Mouse (Mus musculus): Measurements from ENCODE around the gene Gm17124. TPM values are rescaled to one million over a fixed set of nuclear protein-coding genes. Genes with fewer than 3 reads are reported as not detected.

Gene Gm17124
- not detected in 2 replicates for polyA plus RNA-seq (2015; fragmentation: Nextera tagmentation; extraction: Ambion mirVana)

DNA sequence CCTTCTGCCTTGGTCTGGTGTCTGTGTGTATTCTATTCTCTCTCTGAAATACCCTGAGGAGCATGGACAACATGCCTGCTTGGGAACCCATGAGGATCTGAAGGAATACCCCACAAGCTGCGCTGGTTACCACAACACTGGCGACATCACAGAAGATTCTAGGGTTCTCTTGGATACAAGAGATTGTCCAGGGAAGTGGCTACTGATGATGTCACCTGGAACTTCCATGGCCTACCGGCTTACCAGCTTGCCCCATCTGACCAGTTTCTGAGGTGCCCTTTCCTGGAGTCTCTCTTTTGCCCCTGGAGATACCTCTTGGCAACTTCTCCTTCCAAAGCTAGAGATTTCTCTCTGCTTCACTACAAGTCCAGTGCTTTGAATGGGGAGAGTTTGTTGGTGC is at the start of gene Gm17124:
Gene Gm17124, minus strand, starts transcription at position 101 of the 400 bp plus-strand sequence.

DNA sequence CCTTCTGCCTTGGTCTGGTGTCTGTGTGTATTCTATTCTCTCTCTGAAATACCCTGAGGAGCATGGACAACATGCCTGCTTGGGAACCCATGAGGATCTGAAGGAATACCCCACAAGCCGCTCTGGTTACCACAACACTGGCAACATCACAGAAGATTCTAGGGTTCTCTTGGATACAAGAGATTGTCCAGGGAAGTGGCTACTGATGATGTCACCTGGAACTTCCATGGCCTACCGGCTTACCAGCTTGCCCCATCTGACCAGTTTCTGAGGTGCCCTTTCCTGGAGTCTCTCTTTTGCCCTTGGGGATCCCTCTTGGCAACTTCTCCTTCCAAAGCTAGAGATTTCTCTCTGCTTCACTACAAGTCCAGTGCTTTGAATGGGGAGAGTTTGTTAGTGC is 42.1 kb upstream of the Gm17124 start, which contains the start of gene Gm3633:
Gene Gm3633, minus strand, starts transcription at position 101 of the 400 bp plus-strand sequence.

Other genes starting within 250 kb of the Gm17124 start
- gene Gm8005, start 160.2 kb downstream of the Gm17124 start, polyA plus RNA-seq (2015; fragmentation: Nextera tagmentation; extraction: Ambion mirVana), result not detected in 2 replicates
- gene Gm8011, start 136.0 kb downstream of the Gm17124 start, polyA plus RNA-seq (2015; fragmentation: Nextera tagmentation; extraction: Ambion mirVana), result not detected in 2 replicates
- gene Gm8020, start 97.5 kb downstream of the Gm17124 start, polyA plus RNA-seq (2015; fragmentation: Nextera tagmentation; extraction: Ambion mirVana), result not detected in 2 replicates
- not detected in 2 replicates for gene Gm8024, start 75.6 kb downstream of the Gm17124 start, polyA plus RNA-seq (2015; fragmentation: Nextera tagmentation; extraction: Ambion mirVana)
- gene Gm3633, start 42.0 kb upstream of the Gm17124 start, polyA plus RNA-seq (2015; fragmentation: Nextera tagmentation; extraction: Ambion mirVana), result not detected in 2 replicates
- not detected in 2 replicates for gene Gm10378, start 56.1 kb upstream of the Gm17124 start, polyA plus RNA-seq (2015; fragmentation: Nextera tagmentation; extraction: Ambion mirVana)
- gene Gm3015, start 168.9 kb upstream of the Gm17124 start, polyA plus RNA-seq (2015; fragmentation: Nextera tagmentation; extraction: Ambion mirVana), result not detected in 2 replicates
- gene Gm10377, start 198.1 kb upstream of the Gm17124 start, polyA plus RNA-seq (2015; fragmentation: Nextera tagmentation; extraction: Ambion mirVana), result not detected in 2 replicates

Data from spleen, postnatal 0 days (tissue).